Mouse (Mus musculus) frontal cortex, postnatal 36 days (tissue): ENCODE measurements at regions not wholly inside any gene's neighbourhood (a gene's known extent, or its start where the extent isn't known, plus 50 kb on each side); places are given as distances from the start of the nearest gene placed in this dataset.
"Not testable (repeated sequence)": the region's sequence is repeated elsewhere in the genome, so short reads cannot be mapped to it uniquely, and the experiment has no call there.

Experiments
- DNase-seq, 2 experiments: peaks; one replicate each; pipeline ENCODE4 v3.0.0; 2022; ENCODE audit warnings: low spot score in 2 of 2

DNA sequence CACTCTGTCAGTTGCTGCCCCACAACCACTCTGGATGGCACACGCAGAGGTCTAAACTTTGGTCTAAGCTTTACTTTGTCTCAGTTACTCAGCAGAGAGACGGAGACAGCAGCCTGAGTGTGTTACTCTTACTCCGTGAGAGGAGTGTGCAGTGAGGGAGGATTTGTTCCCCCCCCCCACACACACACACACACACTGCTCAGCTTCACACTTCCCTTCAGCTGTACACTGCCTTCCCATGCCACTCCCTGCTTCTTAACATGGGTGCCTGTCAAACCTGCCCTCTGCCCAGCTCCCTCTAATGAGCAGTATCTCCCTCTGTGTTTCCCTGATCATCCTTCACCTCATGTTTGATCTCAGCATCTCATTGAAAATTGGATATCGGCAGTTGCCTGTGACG lies 409.9 kb upstream of the Ercc4 start:
- no peak for DNase-seq

- no peak for DNase-seq
Observed at GRCm38 (mm10) chr16:12700088-12700487, 409.4 kb upstream of the Ercc4 start.

GRCm38 (mm10) chr16:12703818-12704590 lies 405.5 kb upstream of the Ercc4 start:
- DNase-seq, result no peak

DNA sequence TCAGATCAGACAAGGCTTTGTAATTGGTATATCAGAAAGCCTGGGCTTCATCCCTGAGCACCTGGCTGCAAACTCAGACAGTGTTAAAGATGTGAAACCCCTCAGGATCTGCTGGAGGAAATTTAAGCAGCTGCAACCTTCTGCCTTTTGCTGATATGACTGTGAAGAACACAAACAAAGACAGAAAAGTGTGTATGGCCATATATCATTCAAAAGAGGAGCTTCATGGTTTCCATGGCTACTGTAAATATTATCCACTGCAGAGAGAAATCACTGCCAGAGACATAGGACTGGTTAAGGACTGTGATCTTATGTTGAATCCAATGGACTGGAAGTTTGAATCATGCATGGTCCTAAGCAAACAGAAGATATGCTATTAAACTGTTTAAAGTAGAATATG lies 402.6 kb upstream of the Ercc4 start:
- no peak for DNase-seq

DNA sequence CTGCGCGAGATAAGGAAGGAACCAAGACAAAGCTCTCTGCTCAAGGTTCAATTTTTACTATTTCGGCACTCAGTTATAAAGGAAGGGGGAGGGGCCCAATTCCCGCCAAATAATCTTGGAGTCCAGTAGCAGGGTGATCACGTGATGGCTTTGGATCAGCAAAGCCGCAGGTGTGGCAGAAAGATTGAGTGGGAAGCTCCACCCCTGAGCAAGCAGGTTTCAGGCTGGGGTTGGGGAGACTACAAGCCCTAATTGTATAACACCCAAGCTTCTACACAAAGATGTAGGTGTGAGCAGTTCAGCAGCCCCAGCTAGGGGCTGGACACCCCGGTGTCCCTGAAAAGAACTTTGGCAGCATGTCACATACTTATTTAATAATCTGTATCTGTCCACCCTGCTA lies 388.1 kb upstream of the Ercc4 start:
- not testable (repeated sequence) for DNase-seq

DNA sequence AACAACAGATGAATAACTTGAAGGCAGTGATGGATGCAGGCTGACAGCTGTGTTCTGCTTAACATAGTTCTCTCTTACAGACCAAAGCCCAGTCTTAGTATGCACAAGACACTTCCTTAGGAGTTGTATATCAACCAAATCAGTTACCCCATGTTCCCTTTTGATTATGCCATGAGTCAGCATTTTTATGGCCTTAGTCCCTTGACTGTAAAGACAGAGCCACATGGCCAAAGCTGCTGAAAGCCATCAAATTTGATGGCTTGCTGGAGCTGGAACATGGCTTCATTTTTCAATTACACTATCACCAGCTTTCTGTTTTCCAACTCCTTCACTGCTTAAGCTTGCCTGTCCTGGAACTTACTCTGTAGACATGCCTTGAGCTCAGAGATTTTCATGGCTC lies 383.4 kb upstream of the Ercc4 start:
- DNase-seq, result no peak

DNA sequence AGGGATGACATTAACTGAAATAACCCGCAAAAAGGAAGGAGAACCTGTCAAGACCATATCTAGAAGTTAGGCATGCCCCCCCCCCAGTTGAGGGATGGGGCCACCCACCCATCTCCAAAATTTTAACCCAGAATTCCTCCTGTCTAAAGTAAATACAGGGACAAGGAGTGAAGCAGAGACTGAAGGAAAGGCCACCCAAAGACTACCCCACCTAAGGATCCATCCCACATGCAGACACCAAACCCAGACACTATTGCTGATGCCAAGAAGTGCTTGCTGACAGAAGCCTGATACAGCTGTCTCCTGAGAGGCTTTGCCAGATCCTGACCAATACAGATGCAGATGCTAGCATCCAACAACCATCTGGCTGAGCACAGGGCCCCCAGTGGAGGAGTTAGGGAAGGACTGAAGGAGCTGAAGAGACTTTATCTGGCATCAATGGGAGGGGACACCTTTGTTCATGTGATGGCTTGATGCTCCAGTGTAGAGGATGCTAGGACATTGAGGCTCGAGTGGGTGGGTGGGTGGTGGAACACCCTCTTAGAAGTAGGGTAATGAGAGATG lies 379.2 kb upstream of the Ercc4 start:
- not testable (repeated sequence) for DNase-seq

GRCm38 (mm10) chr16:12731588-12731987 lies 377.9 kb upstream of the Ercc4 start:
- no peak for DNase-seq

DNA sequence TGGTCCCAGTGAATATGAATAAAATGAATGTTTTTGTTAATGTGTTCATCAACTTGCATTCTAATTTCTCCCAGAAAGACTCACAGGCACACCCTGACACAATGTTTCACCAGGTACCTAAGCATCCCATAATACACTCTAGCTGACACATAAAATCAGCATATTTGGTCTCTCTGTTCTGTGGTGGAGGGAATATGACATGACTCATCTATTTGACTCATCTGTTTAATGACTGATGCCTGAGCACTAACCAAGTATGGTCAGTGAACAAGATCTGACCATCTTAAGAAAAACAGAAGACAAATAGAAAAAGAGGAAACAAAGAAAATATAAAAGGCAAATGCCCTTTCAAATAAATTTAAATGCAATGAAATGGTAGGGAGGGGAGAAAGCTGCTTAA lies 367.0 kb upstream of the Ercc4 start:
- DNase-seq, result no peak

GRCm38 (mm10) chr16:12753181-12753580 lies 356.3 kb upstream of the Ercc4 start:
- DNase-seq, result no peak

DNA sequence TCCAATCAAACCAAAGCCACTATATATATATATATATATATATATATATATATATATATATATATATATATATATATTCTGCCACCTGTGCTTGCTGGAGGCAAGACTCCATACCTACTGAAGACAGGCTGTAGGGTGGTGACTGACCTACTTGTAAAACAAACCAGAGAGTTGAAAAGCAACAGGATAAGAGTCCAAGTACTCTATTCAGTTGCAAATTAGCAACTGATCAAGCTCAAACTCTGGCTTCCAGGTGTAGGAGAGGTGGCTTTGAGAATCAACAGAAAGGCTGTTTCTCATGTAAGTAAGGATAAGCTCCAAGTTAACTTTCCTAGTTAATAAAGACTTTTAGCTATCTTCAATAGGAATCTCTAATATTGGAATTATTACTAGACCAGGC lies 355.1 kb upstream of the Ercc4 start:
- DNase-seq, result no peak

DNA sequence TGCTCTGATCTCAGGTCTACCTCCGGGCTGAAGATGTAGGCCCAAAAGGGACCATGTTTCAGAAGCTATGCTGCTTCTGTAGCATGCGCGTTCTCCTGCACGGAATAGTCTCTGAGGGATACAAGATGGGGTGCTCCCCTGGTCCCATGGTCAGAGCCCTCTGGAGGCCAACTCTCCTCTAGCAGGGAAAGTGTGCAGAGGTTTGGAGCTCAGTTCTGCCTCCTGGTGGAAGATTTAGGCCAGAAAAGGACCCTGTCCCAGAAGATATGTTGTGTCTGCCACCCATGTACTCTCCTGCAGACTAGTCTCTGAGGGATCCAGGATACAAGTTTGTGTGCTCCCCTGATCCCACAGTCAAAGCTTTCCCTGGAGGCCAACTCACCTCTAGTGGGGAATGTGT lies 350.9 kb upstream of the Ercc4 start:
- no peak for DNase-seq

- no peak for DNase-seq
Observed at GRCm38 (mm10) chr16:12764166-12764565, 345.3 kb upstream of the Ercc4 start.

- peak; percentile 16 to 59 for DNase-seq
Observed at GRCm38 (mm10) chr16:12764608-12765007, 344.9 kb upstream of the Ercc4 start.

DNA sequence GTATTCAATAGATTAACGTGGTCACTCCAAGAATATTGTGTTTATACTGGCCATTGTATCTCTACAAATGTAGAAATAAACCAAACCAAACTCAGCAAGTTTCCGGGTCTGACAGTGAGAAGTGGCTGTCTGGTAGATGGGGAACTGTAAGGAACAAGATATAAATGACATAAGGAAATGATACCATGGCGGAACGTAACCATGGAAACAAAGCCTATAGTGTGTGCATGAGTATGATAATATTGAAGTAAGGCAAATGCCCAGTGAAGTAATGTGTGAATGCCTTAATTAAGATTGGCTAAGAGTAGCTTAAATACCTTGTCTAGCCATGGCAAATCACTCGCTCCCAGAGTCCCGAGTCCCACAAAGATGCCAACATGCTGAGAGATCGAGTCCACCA lies 342.6 kb upstream of the Ercc4 start:
- no peak for DNase-seq

GRCm38 (mm10) chr16:12768161-12768895 lies 341.2 kb upstream of the Ercc4 start:
- DNase-seq, result no peak

DNA sequence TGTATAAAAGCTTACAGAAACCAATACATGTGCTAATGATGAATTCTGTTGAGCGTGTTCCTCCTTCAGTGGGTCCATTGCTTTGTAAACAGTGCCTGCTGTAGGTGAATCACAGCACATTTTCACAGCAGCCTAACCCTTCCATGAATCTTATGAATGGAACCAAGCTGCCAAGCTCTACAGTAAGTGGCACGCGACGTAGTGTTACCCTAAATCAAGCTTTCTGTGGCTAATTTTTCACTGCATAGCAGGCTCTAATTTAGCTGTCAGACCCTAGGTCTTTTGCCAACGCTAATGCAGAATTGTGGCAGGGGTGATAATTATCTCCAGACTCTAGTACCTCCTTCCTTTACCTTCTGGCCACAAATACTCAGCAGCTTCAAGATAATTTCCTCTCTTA lies 339.0 kb upstream of the Ercc4 start:
- DNase-seq, result no peak

GRCm38 (mm10) chr16:12772535-12772934 lies 336.9 kb upstream of the Ercc4 start:
- no peak for DNase-seq

DNA sequence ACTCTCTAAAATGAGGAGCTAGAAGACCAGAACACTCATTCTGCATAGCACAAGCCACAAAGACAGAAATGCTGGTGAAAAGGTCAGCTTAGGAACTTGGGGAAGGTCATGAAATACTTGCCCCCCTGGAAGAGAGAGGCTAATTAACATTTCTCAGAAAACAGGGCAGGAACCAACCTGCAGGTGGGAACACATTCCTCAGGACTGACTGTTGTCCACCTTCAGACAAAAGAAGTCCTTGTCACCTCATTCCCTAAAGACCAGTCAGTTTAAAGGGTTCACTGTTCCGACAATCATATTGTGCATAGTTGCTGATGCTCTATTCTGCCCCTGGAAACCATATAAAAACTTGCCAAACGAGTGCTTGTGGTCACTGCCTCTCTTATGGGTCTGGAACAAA lies 333.6 kb upstream of the Ercc4 start:
- DNase-seq, result no peak

- no peak for DNase-seq
Observed at GRCm38 (mm10) chr16:12779079-12779478, 330.4 kb upstream of the Ercc4 start.

GRCm38 (mm10) chr16:12780635-12781034 lies 328.8 kb upstream of the Ercc4 start:
- DNase-seq, result no peak

GRCm38 (mm10) chr16:12785828-12786227 lies 323.7 kb upstream of the Ercc4 start:
- DNase-seq, result no peak

DNA sequence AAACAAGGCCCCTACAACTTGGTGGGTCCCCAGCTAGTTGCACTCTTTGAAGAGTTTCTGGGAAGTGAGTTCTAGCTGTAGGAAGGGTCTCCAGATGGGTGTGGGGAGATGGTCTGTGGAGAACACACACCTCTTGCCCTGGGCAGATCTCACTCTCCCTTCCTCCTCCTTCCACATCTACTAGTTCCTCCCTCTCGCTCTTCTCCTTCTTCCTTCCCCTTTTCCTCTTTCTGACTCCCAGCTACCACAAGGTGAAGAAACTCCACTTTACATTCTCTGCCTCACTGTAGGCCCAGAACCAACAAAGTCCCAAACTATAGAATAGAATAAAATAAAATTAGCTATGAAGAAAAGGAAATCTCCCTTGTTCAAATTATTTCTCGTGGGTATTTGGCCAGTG lies 311.0 kb upstream of the Ercc4 start:
- DNase-seq, result no peak
